Mouse (Mus musculus): ENCODE measurements at regions not wholly inside any gene's neighbourhood (a gene's known extent, or its start where the extent isn't known, plus 50 kb on each side); places are given as distances from the start of the nearest gene placed in this dataset.

GRCm38 (mm10) chr17:84116340-84117279 lies 71.1 kb downstream of the Zfp36l2 start:
- ChIA-PET CTCF (interaction anchor here (3.5 to 5.5 kb wide), 2 partner anchors 31 to 88 kb away, joined by 8 to 24 read pairs; no protein-coding TSS in a partner anchor), POLR2A (interaction anchor here (0.9 to 3.0 kb wide), 5 partner anchors 30 to 90 kb away, joined by 5 to 20 read pairs (median 10); partner anchors contain the start of gene Zfp36l2)
- in situ Hi-C loops (cut with MboI; ENCODE audit: low pct_unique_long_range_greater_than_20kb), result loop anchor here (5.0 to 10.0 kb wide), 2 partner anchors 66 to 268 kb away; no protein-coding TSS in a partner anchor

GRCm38 (mm10) chr17:84115957-84116339 lies 71.8 kb downstream of the Zfp36l2 start:
- H3K27me3 ChIP-seq, result no peaks in the 10 kb centered on the region
- ChIA-PET CTCF (interaction anchor here (1.8 to 5.5 kb wide), 4 partner anchors 32 to 87 kb away, joined by 8 to 24 read pairs (median 8); no protein-coding TSS in a partner anchor), POLR2A (interaction anchor here (0.9 to 3.0 kb wide), 6 partner anchors 30 to 89 kb away, joined by 4 to 20 read pairs (median 8); partner anchors contain the start of gene Zfp36l2)
- in situ Hi-C loops (cut with MboI; ENCODE audit: low pct_unique_long_range_greater_than_20kb), result loop anchor here (5.0 to 10.0 kb wide), 2 partner anchors 66 to 269 kb away; no protein-coding TSS in a partner anchor
- ATAC-seq (no peak), DNase-seq (ENCODE audit: low read depth, low spot score) (no peak)
- no peak for TF ChIP-seq CTCF (IDR thresholded peaks at IDR 0.05)

More at GRCm38 (mm10) chr17:84116340-84117279, 71.1 kb downstream of the Zfp36l2 start:
- peak; percentile 88 for ATAC-seq
- no peaks in the 10 kb centered on the region for H3K27me3 ChIP-seq
- DNase-seq (ENCODE audit: low read depth, low spot score), result peak; percentile 85
- no peak for TF ChIP-seq CTCF (IDR thresholded peaks at IDR 0.05)

- no peaks in the 10 kb centered on the region for H3K27me3 ChIP-seq
- in situ Hi-C loops (cut with MboI; ENCODE audit: low pct_unique_long_range_greater_than_20kb), result loop anchor here (5.0 to 10.0 kb wide), 2 partner anchors 67 to 270 kb away; no protein-coding TSS in a partner anchor
- ChIA-PET CTCF (interaction anchor here (1.1 to 5.5 kb wide), 13 partner anchors 8 to 142 kb away, joined by 3 to 24 read pairs (median 6); no protein-coding TSS in a partner anchor), POLR2A (interaction anchor here (0.9 to 3.0 kb wide), 6 partner anchors 29 to 88 kb away, joined by 4 to 20 read pairs (median 11); partner anchors contain the start of gene Zfp36l2)
- no peak for TF ChIP-seq CTCF (IDR thresholded peaks at IDR 0.05)
- ATAC-seq, result no peak
- DNase-seq (ENCODE audit: low read depth, low spot score), result no peak
These were observed 72.6 kb downstream of the Zfp36l2 start for GRCm38 (mm10) chr17:84115133-84115532.

GRCm38 (mm10) chr17:84114279-84114994 lies 73.3 kb downstream of the Zfp36l2 start:
- ATAC-seq (no peak), DNase-seq (ENCODE audit: low read depth, low spot score) (no peak)
- CTCF ChIA-PET, result interaction anchor here (1.1 to 5.5 kb wide), 19 partner anchors 9 to 281 kb away, joined by 3 to 24 read pairs (median 5); partner anchors contain the start of gene Zfp36l2
- in situ Hi-C loops (cut with MboI; ENCODE audit: low pct_unique_long_range_greater_than_20kb), result loop anchor here (5.0 to 10.0 kb wide), 2 partner anchors 87 to 270 kb away; no protein-coding TSS in a partner anchor
- POLR2A ChIA-PET, result interaction anchor here (0.6 to 3.0 kb wide), 7 partner anchors 21 to 101 kb away, joined by 3 to 20 read pairs (median 7); partner anchors contain the start of gene Zfp36l2
- no peaks in the 10 kb centered on the region for H3K27me3 ChIP-seq
- TF ChIP-seq CTCF (IDR thresholded peaks at IDR 0.05), result no peak

- no peak for TF ChIP-seq CTCF (IDR thresholded peaks at IDR 0.05)
- in situ Hi-C loops (cut with MboI; ENCODE audit: low pct_unique_long_range_greater_than_20kb), result loop anchor here (5.0 to 10.0 kb wide), 2 partner anchors 86 to 271 kb away; no protein-coding TSS in a partner anchor
- no peaks in the 10 kb centered on the region for H3K27me3 ChIP-seq
- no peak for ATAC-seq
- no peak for DNase-seq (ENCODE audit: low read depth, low spot score)
- CTCF ChIA-PET, result interaction anchor here (1.0 to 5.5 kb wide), 20 partner anchors 8 to 282 kb away, joined by 3 to 24 read pairs (median 5); partner anchors contain the start of gene Zfp36l2
- POLR2A ChIA-PET, result interaction anchor here (0.6 to 3.0 kb wide), 6 partner anchors 22 to 102 kb away, joined by 3 to 20 read pairs (median 10); partner anchors contain the start of gene Zfp36l2
These were observed 74.0 kb downstream of the Zfp36l2 start for GRCm38 (mm10) chr17:84113608-84114278.

GRCm38 (mm10) chr17:84112411-84113031 lies 75.2 kb downstream of the Zfp36l2 start:
- TF ChIP-seq CTCF (IDR thresholded peaks at IDR 0.05), result no peak
- CTCF ChIA-PET, result interaction anchor here (1.1 to 3.1 kb wide), 5 partner anchors 67 to 271 kb away, joined by 3 to 19 read pairs (median 3); no protein-coding TSS in a partner anchor
- no peak for ATAC-seq
- DNase-seq (ENCODE audit: low read depth, low spot score), result no peak
- in situ Hi-C loops (cut with MboI; ENCODE audit: low pct_unique_long_range_greater_than_20kb), result loop anchor here (5.0 to 10.0 kb wide), 2 partner anchors 85 to 272 kb away; no protein-coding TSS in a partner anchor
- H3K27me3 ChIP-seq, result no peaks in the 10 kb centered on the region
- POLR2A ChIA-PET, result interaction anchor here (0.9 to 1.1 kb wide), 2 partner anchors 35 to 36 kb away, joined by 3 to 6 read pairs; no protein-coding TSS in a partner anchor

- ATAC-seq (no peak), DNase-seq (ENCODE audit: low read depth, low spot score) (no peak)
- POLR2A ChIA-PET, result interaction anchor here (0.9 kb wide), 1 partner anchor 36 kb away, joined by 3 read pairs; no protein-coding TSS in a partner anchor
- no peaks in the 10 kb centered on the region for H3K27me3 ChIP-seq
- in situ Hi-C loops (cut with MboI; ENCODE audit: low pct_unique_long_range_greater_than_20kb), result loop anchor here (5.0 to 10.0 kb wide), 2 partner anchors 85 to 273 kb away; no protein-coding TSS in a partner anchor
- TF ChIP-seq CTCF (IDR thresholded peaks at IDR 0.05), result no peak
- CTCF ChIA-PET, result interaction anchor here (1.1 to 3.1 kb wide), 3 partner anchors 78 to 272 kb away, joined by 3 to 19 read pairs (median 3); no protein-coding TSS in a partner anchor
These were observed 75.9 kb downstream of the Zfp36l2 start for GRCm38 (mm10) chr17:84111787-84112370.

GRCm38 (mm10) chr17:84110945-84111344 lies 76.8 kb downstream of the Zfp36l2 start:
- ChIA-PET POLR2A (no interaction called here), CTCF (interaction anchor here (1.5 kb wide), 1 partner anchor 273 kb away, joined by 3 read pairs; no protein-coding TSS in a partner anchor)
- TF ChIP-seq CTCF (IDR thresholded peaks at IDR 0.05), result no peak
- DNase-seq (ENCODE audit: low read depth, low spot score) (no peak), ATAC-seq (no peak)
- in situ Hi-C loops (cut with MboI; ENCODE audit: low pct_unique_long_range_greater_than_20kb), result loop anchor here (5.0 to 10.0 kb wide), 2 partner anchors 84 to 274 kb away; no protein-coding TSS in a partner anchor
- no peaks in the 10 kb centered on the region for H3K27me3 ChIP-seq
